Mouse (Mus musculus): ENCODE data around the gene Opcml. TPM values are rescaled to one million over a fixed set of nuclear protein-coding genes. Genes with fewer than 3 reads are reported as not detected.
A peak's percentile ranks its signal among the peaks of the same experiment; 100 is the strongest.

The Opcml gene
- total and polyA plus RNA-seq, 2 experiments from 2014 or later, result 48.3 to 88.2 TPM

- DNase-seq (ENCODE audit: low spot score), result no peak
- H3K27me3 ChIP-seq (ENCODE audit: insufficient read depth, low read length), result no peaks in the 10 kb centered on the region
- no peak overlapping the region for H3K9ac ChIP-seq (replicated peaks; ENCODE audit: low read length)
- ATAC-seq, result peak; percentile 51; the same call in 1 of the 2 replicates
- no peaks in the 10 kb centered on the region for H3K9me3 ChIP-seq (ENCODE audit: low read length)
- TF ChIP-seq CTCF (IDR thresholded peaks at IDR 0.05; ENCODE audit: low read depth), result no peak
- H3K4me2 ChIP-seq (ENCODE audit: low read depth, low read length), result no peak overlapping the region
- H3K36me3 ChIP-seq (ENCODE audit: insufficient read depth, low read length), result no peaks in the 10 kb centered on the region
- 48% methylated on average over 6 of the region's 6 CpGs for WGBS
- no peak overlapping the region for H3K4me3 ChIP-seq (ENCODE audit: low read length)
- no peaks in the 10 kb centered on the region for H3K4me1 ChIP-seq (ENCODE audit: insufficient read depth, low read length)
- no peak overlapping the region for H3K27ac ChIP-seq
Observed at GRCm38 (mm10) chr9:27781291-27781993, 9.1 kb upstream of the Opcml start.

- no peak for TF ChIP-seq CTCF (IDR thresholded peaks at IDR 0.05; ENCODE audit: low read depth)
- H3K36me3 ChIP-seq (ENCODE audit: insufficient read depth, low read length), result no peaks in the 10 kb centered on the region
- DNase-seq (ENCODE audit: low spot score) (peak; percentile 39), ATAC-seq (peak; percentile 78)
- H3K9ac ChIP-seq (replicated peaks; ENCODE audit: low read length), result no peak overlapping the region
- H3K27ac ChIP-seq, result no peak overlapping the region
- no peak overlapping the region for H3K4me2 ChIP-seq (ENCODE audit: low read depth, low read length)
- WGBS, result 15% methylated on average over 1 of the region's 1 CpGs
- H3K4me1 ChIP-seq (ENCODE audit: insufficient read depth, low read length), result no peaks in the 10 kb centered on the region
- H3K27me3 ChIP-seq (ENCODE audit: insufficient read depth, low read length), result no peaks in the 10 kb centered on the region
- H3K4me3 ChIP-seq (ENCODE audit: low read length), result no peak overlapping the region
- no peaks in the 10 kb centered on the region for H3K9me3 ChIP-seq (ENCODE audit: low read length)
Observed at GRCm38 (mm10) chr9:27781994-27782337, 8.6 kb upstream of the Opcml start.

GRCm38 (mm10) chr9:27791639-27791966 lies 1.0 kb downstream of the Opcml start:
- no peak for TF ChIP-seq CTCF (IDR thresholded peaks at IDR 0.05; ENCODE audit: low read depth)
- WGBS, result 2% methylated on average over 12 of the region's 12 CpGs

GRCm38 (mm10) chr9:27792226-27792625 lies 1.7 kb downstream of the Opcml start:
- no peak for TF ChIP-seq CTCF (IDR thresholded peaks at IDR 0.05; ENCODE audit: low read depth)
- 47% methylated on average over 2 of the region's 2 CpGs for WGBS
- Histone ChIP-seq H3K9ac (replicated peaks; ENCODE audit: low read length) (peak overlapping the region; percentile 53; the same call in 1 of the 2 replicates), H3K9me3 (ENCODE audit: low read length) (no peaks in the 10 kb centered on the region), H3K4me3 (ENCODE audit: low read length) (peak overlapping the region; percentile 53), H3K4me2 (ENCODE audit: low read depth, low read length) (peak overlapping the region; percentile 69), H3K4me1 (ENCODE audit: insufficient read depth, low read length) (no peaks in the 10 kb centered on the region), H3K36me3 (ENCODE audit: insufficient read depth, low read length) (no peaks in the 10 kb centered on the region), H3K27ac (0 out of 2 replicates have a peak overlapping the region, but pooled peaks have one; percentile 81), H3K27me3 (ENCODE audit: insufficient read depth, low read length) (no peaks in the 10 kb centered on the region)
- ATAC-seq (no peak), DNase-seq (ENCODE audit: low spot score) (peak; percentile 12)

More at GRCm38 (mm10) chr9:27791639-27791966, 1.0 kb downstream of the Opcml start:
- DNase-seq (ENCODE audit: low spot score), result peak; percentile 49
- H3K4me1 ChIP-seq (ENCODE audit: insufficient read depth, low read length), result no peaks in the 10 kb centered on the region
- H3K36me3 ChIP-seq (ENCODE audit: insufficient read depth, low read length), result no peaks in the 10 kb centered on the region
- peak overlapping the region; percentile 53 for H3K4me3 ChIP-seq (ENCODE audit: low read length)
- peak overlapping the region; percentile 53 for H3K9ac ChIP-seq (replicated peaks; ENCODE audit: low read length)
- peak overlapping the region; percentile 69 for H3K4me2 ChIP-seq (ENCODE audit: low read depth, low read length)
- no peak for ATAC-seq
- H3K27ac ChIP-seq, result peak overlapping the region; percentile 81
- no peaks in the 10 kb centered on the region for H3K9me3 ChIP-seq (ENCODE audit: low read length)
- H3K27me3 ChIP-seq (ENCODE audit: insufficient read depth, low read length), result no peaks in the 10 kb centered on the region

GRCm38 (mm10) chr9:27792994-27793393 lies 2.4 kb downstream of the Opcml start:
- Histone ChIP-seq H3K9ac (replicated peaks; ENCODE audit: low read length) (no peak overlapping the region), H3K4me3 (ENCODE audit: low read length) (peak overlapping the region; percentile 3; the same call in 1 of the 2 replicates), H3K27ac (no peak overlapping the region), H3K36me3 (ENCODE audit: insufficient read depth, low read length) (no peaks in the 10 kb centered on the region), H3K9me3 (ENCODE audit: low read length) (no peaks in the 10 kb centered on the region), H3K4me1 (ENCODE audit: insufficient read depth, low read length) (no peaks in the 10 kb centered on the region), H3K27me3 (ENCODE audit: insufficient read depth, low read length) (no peaks in the 10 kb centered on the region), H3K4me2 (ENCODE audit: low read depth, low read length) (peak overlapping the region; percentile 69)
- ATAC-seq (no peak), DNase-seq (ENCODE audit: low spot score) (peak; percentile 29)
- TF ChIP-seq CTCF (IDR thresholded peaks at IDR 0.05; ENCODE audit: low read depth), result peak; percentile 50
- WGBS, result 78% methylated on average over 3 of the region's 3 CpGs

GRCm38 (mm10) chr9:27796535-27796934 lies 6.0 kb downstream of the Opcml start:
- H3K27me3 ChIP-seq (ENCODE audit: insufficient read depth, low read length), result no peaks in the 10 kb centered on the region
- ATAC-seq (no peak), DNase-seq (ENCODE audit: low spot score) (no peak)
- H3K27ac ChIP-seq, result no peak overlapping the region
- H3K9ac ChIP-seq (replicated peaks; ENCODE audit: low read length), result no peak overlapping the region
- H3K4me1 ChIP-seq (ENCODE audit: insufficient read depth, low read length), result no peaks in the 10 kb centered on the region
- TF ChIP-seq CTCF (IDR thresholded peaks at IDR 0.05; ENCODE audit: low read depth), result no peak
- WGBS, result 91% methylated on average over 1 of the region's 1 CpGs
- no peak overlapping the region for H3K4me2 ChIP-seq (ENCODE audit: low read depth, low read length)
- no peaks in the 10 kb centered on the region for H3K36me3 ChIP-seq (ENCODE audit: insufficient read depth, low read length)
- no peaks in the 10 kb centered on the region for H3K9me3 ChIP-seq (ENCODE audit: low read length)
- H3K4me3 ChIP-seq (ENCODE audit: low read length), result no peak overlapping the region

GRCm38 (mm10) chr9:27800992-27801391 lies 10.4 kb downstream of the Opcml start:
- DNase-seq (ENCODE audit: low spot score) (no peak), ATAC-seq (no peak)
- Histone ChIP-seq H3K4me1 (ENCODE audit: insufficient read depth, low read length) (no peaks in the 10 kb centered on the region), H3K9me3 (ENCODE audit: low read length) (no peaks in the 10 kb centered on the region), H3K4me2 (ENCODE audit: low read depth, low read length) (no peak overlapping the region), H3K36me3 (ENCODE audit: insufficient read depth, low read length) (no peaks in the 10 kb centered on the region), H3K4me3 (ENCODE audit: low read length) (no peak overlapping the region), H3K27me3 (ENCODE audit: insufficient read depth, low read length) (no peaks in the 10 kb centered on the region), H3K9ac (replicated peaks; ENCODE audit: low read length) (no peak overlapping the region), H3K27ac (no peak overlapping the region)
- TF ChIP-seq CTCF (IDR thresholded peaks at IDR 0.05; ENCODE audit: low read depth), result no peak
- WGBS, result 90% methylated on average over 2 of the region's 2 CpGs
